Comparison of ENCODE assay signal across 14 mouse cellular contexts in genomic region chrX:166779334-166780092, GRCm38 (mm10).
DNase-seq lines count a peak whose midpoint lies in the region; ATAC-seq lines count a peak whose summit lies in the region.
"Had no signal": no experiment of that assay in that cellular context is flagged by ENCODE, and none has a peak within 500 bp of the region (broad histone marks: within the 10 kb centered on the region; RNA-seq: fewer than 3 reads in every experiment).

No protein-coding gene starts in this region.

- H3K9me3 ChIP-seq in neural tube, embryonic 11.5 days (ENCODE audit: control insufficient read depth, low read length): no peaks in the 10 kb centered on the region
- H3K9me3 ChIP-seq in hindbrain, embryonic 13.5 days: no peaks in the 10 kb centered on the region
- no peaks in the 10 kb centered on the region for H3K9me3 ChIP-seq in midbrain, embryonic 15.5 days

- WGBS in neural tube, embryonic 11.5 days: 69% methylated on average over 6 of the region's 6 CpGs
- WGBS in hindbrain, embryonic 13.5 days: 53% methylated on average over 6 of the region's 6 CpGs
- WGBS in midbrain, embryonic 15.5 days: 57% methylated on average over 6 of the region's 6 CpGs

- H3K36me3 ChIP-seq in neural tube, embryonic 11.5 days (ENCODE audit: control insufficient read depth, insufficient read depth, low read length): no peaks in the 10 kb centered on the region
- no peaks in the 10 kb centered on the region for H3K36me3 ChIP-seq in hindbrain, embryonic 13.5 days
- H3K36me3 ChIP-seq in midbrain, embryonic 15.5 days (replicated peaks): no peaks in the 10 kb centered on the region

- no peak overlapping the region for H3K4me2 ChIP-seq in neural tube, embryonic 11.5 days (ENCODE audit: low read depth)
- H3K4me2 ChIP-seq in hindbrain, embryonic 13.5 days: no peak overlapping the region
- no peak overlapping the region for H3K4me2 ChIP-seq in midbrain, embryonic 15.5 days
- H3K4me2 ChIP-seq: heart, embryonic 11.5 days had no signal

- DNase-seq in neural tube, embryonic 11.5 days (ENCODE audit: low spot score): peak; percentile 34
- no peak for DNase-seq in neural tube, embryonic 10.5 days (ENCODE audit: extremely low spot score, low spot score)
- no peak for DNase-seq in right cerebral cortex, adult 2 months (ENCODE audit: low spot score in 2 of 2)
- no peak for DNase-seq in adrenal gland, adult 18-20 months (ENCODE audit: low spot score in 2 of 2)
- DNase-seq in left cerebral cortex, adult 11 months (ENCODE audit: low spot score): no peak
- DNase-seq: adrenal gland, postnatal 36 days; cerebellum, adult 11-12 months; kidney, postnatal 4 days; lung, postnatal 10 days; thymus, postnatal 14 days had no signal

- no peaks in the 10 kb centered on the region for H3K4me1 ChIP-seq in neural tube, embryonic 11.5 days (ENCODE audit: control insufficient read depth, insufficient read depth, low read length)
- H3K4me1 ChIP-seq in hindbrain, embryonic 13.5 days (replicated peaks): no peaks in the 10 kb centered on the region
- H3K4me1 ChIP-seq in midbrain, embryonic 15.5 days: no peaks in the 10 kb centered on the region

- H3K4me3 ChIP-seq in neural tube, embryonic 11.5 days (ENCODE audit: low read depth, low read length): no peak overlapping the region
- H3K4me3 ChIP-seq in hindbrain, embryonic 13.5 days: no peak overlapping the region
- H3K4me3 ChIP-seq in midbrain, embryonic 15.5 days: no peak overlapping the region

- H3K27ac ChIP-seq in neural tube, embryonic 11.5 days (ENCODE audit: low read depth, low read length): no peak overlapping the region
- no peak overlapping the region; the same call in 1 of the 2 replicates for H3K27ac ChIP-seq in hindbrain, embryonic 13.5 days
- no peak overlapping the region for H3K27ac ChIP-seq in midbrain, embryonic 15.5 days

- H3K27me3 ChIP-seq in neural tube, embryonic 11.5 days (ENCODE audit: control insufficient read depth, insufficient read depth, low read length): no peaks in the 10 kb centered on the region
- H3K27me3 ChIP-seq in hindbrain, embryonic 13.5 days: peaks cover 5% of the 10 kb centered on the region
- H3K27me3 ChIP-seq in midbrain, embryonic 15.5 days (replicated peaks): peaks cover 3% of the 10 kb centered on the region; the same call in 1 of the 2 replicates

- H3K9ac ChIP-seq in neural tube, embryonic 11.5 days (ENCODE audit: low read length): no peak overlapping the region
- no peak overlapping the region for H3K9ac ChIP-seq in hindbrain, embryonic 13.5 days
- no peak overlapping the region for H3K9ac ChIP-seq in midbrain, embryonic 15.5 days

- ATAC-seq in neural tube, embryonic 11.5 days (ENCODE audit: insufficient read depth, low FRiP score, low TSS enrichment): peak; percentile 69
- peak; percentile 86 for ATAC-seq in hindbrain, embryonic 13.5 days (ENCODE audit: low FRiP score)
- peak; percentile 48; the same call in 1 of the 2 replicates for ATAC-seq in midbrain, embryonic 15.5 days (replicated peaks)
- ATAC-seq: inflammation-experienced regulatory T-cells, adult 6 months had no signal
